Comparison of ENCODE assay signal across 25 mouse cellular contexts in genomic region chr8:78651670-78652069, GRCm38 (mm10).
DNase-seq lines count a peak whose midpoint lies in the region; ATAC-seq and TF ChIP-seq lines count a peak whose summit lies in the region.
"Had no signal": no experiment of that assay in that cellular context is flagged by ENCODE, and none has a peak within 500 bp of the region (broad histone marks: within the 10 kb centered on the region; RNA-seq: fewer than 3 reads in every experiment).

No protein-coding gene starts in this region.

- H3K36me3 ChIP-seq in hindbrain, postnatal 0 days (ENCODE audit: insufficient read depth, low read length) = no peaks in the 10 kb centered on the region
- no peaks in the 10 kb centered on the region for H3K36me3 ChIP-seq in hindbrain, embryonic 12.5 days
- H3K36me3 ChIP-seq in lung, embryonic 14.5 days (ENCODE audit: insufficient read depth) = no peaks in the 10 kb centered on the region
- H3K36me3 ChIP-seq: forebrain, embryonic 10.5 days; heart, embryonic 13.5 days; limb, embryonic 13.5 days; liver, embryonic 13.5 days; lung, embryonic 15.5 days; midbrain, embryonic 12.5 days; neural tube, embryonic 12.5 days had no signal

- H3K27ac ChIP-seq in hindbrain, postnatal 0 days = no peak overlapping the region
- H3K27ac ChIP-seq in hindbrain, embryonic 12.5 days = no peak overlapping the region
- no peak overlapping the region for H3K27ac ChIP-seq in lung, embryonic 14.5 days (ENCODE audit: low read depth)
- H3K27ac ChIP-seq: forebrain, embryonic 10.5 days; heart, embryonic 13.5 days; liver, embryonic 13.5 days; lung, embryonic 15.5 days; midbrain, embryonic 12.5 days; neural tube, embryonic 12.5 days had no signal

- no peaks in the 10 kb centered on the region for H3K4me1 ChIP-seq in hindbrain, postnatal 0 days (ENCODE audit: insufficient read depth, low read length)
- H3K4me1 ChIP-seq in hindbrain, embryonic 12.5 days = peaks cover 5% of the 10 kb centered on the region; the same call in 1 of the 2 replicates
- no peaks in the 10 kb centered on the region for H3K4me1 ChIP-seq in lung, embryonic 14.5 days (ENCODE audit: insufficient read depth)
- H3K4me1 ChIP-seq: liver, embryonic 13.5 days; midbrain, embryonic 12.5 days had no signal

- WGBS in hindbrain, postnatal 0 days = 74% methylated on average over 3 of the region's 3 CpGs
- WGBS in hindbrain, embryonic 12.5 days = 84% methylated on average over 3 of the region's 3 CpGs
- 84% methylated on average over 3 of the region's 3 CpGs for WGBS in lung, embryonic 14.5 days

- no peak overlapping the region for H3K9ac ChIP-seq in hindbrain, postnatal 0 days (replicated peaks; ENCODE audit: low read length)
- H3K9ac ChIP-seq in hindbrain, embryonic 12.5 days = no peak overlapping the region
- no peak overlapping the region for H3K9ac ChIP-seq in lung, embryonic 14.5 days
- H3K9ac ChIP-seq: heart, embryonic 13.5 days; limb, embryonic 13.5 days; liver, embryonic 13.5 days; lung, embryonic 15.5 days; midbrain, embryonic 12.5 days; neural tube, embryonic 12.5 days had no signal

- no peaks in the 10 kb centered on the region for H3K27me3 ChIP-seq in hindbrain, postnatal 0 days (ENCODE audit: insufficient read depth, low read length)
- no peaks in the 10 kb centered on the region for H3K27me3 ChIP-seq in hindbrain, embryonic 12.5 days
- no peaks in the 10 kb centered on the region for H3K27me3 ChIP-seq in lung, embryonic 14.5 days (ENCODE audit: insufficient read depth, low read length)
- no peaks in the 10 kb centered on the region for H3K27me3 ChIP-seq in Patski
- H3K27me3 ChIP-seq: heart, embryonic 13.5 days; limb, embryonic 13.5 days; liver, embryonic 13.5 days; lung, embryonic 15.5 days; midbrain, embryonic 12.5 days; neural tube, embryonic 12.5 days had no signal

- DNase-seq in hindbrain, postnatal 0 days (ENCODE audit: low spot score) = peak; percentile 41
- DNase-seq in lung, embryonic 14.5 days = peak; percentile 25
- no peak for DNase-seq in lung, postnatal 14 days
- DNase-seq in A20 (ENCODE audit: low read depth, low spot score) = peak; percentile 10
- DNase-seq in Patski (ENCODE audit: low read depth, low spot score) = no peak
- DNase-seq: adrenal gland, adult 2 months; cerebellum, adult 11 months; cerebellum, adult 9-11 months; heart, postnatal 14 days; kidney, adult 2 months; kidney, postnatal 14 days; layer of hippocampus, postnatal 36 days; liver, embryonic 13.5 days; retina, postnatal 1 day; right cerebral cortex, postnatal 25 days; spleen, adult 18-20 months; thymus, postnatal 25 days had no signal

- TF ChIP-seq CTCF in hindbrain, postnatal 0 days (IDR thresholded peaks at IDR 0.05; ENCODE audit: low read depth) = peak; percentile 59
- TF ChIP-seq CTCF in lung, embryonic 14.5 days (IDR thresholded peaks at IDR 0.05; ENCODE audit: low read depth) = peak; percentile 33; the same call in 1 of the 2 replicates
- TF ChIP-seq CTCF in Patski (IDR thresholded peaks at IDR 0.05) = peak; percentile 31

- CTCF ChIA-PET in Patski (lab: Charles Lee) = interaction anchor here (1.1 to 2.1 kb wide), 5 partner anchors 9 to 413 kb away, joined by 3 to 7 read pairs (median 4); no protein-coding TSS in a partner anchor

- H3K4me2 ChIP-seq in hindbrain, postnatal 0 days (ENCODE audit: low read depth, low read length) = no peak overlapping the region
- no peak overlapping the region for H3K4me2 ChIP-seq in hindbrain, embryonic 12.5 days (replicated peaks)
- H3K4me2 ChIP-seq in lung, embryonic 14.5 days = no peak overlapping the region
- H3K4me2 ChIP-seq: heart, embryonic 13.5 days; limb, embryonic 13.5 days; liver, embryonic 13.5 days; lung, embryonic 15.5 days; midbrain, embryonic 12.5 days; neural tube, embryonic 12.5 days had no signal

- POLR2A ChIA-PET in Patski (lab: Charles Lee) = no interaction called here

- H3K4me3 ChIP-seq in hindbrain, postnatal 0 days (ENCODE audit: low read length) = no peak overlapping the region
- H3K4me3 ChIP-seq in hindbrain, embryonic 12.5 days = no peak overlapping the region
- no peak overlapping the region for H3K4me3 ChIP-seq in lung, embryonic 14.5 days (ENCODE audit: low read depth, low read length)
- H3K4me3 ChIP-seq: forebrain, embryonic 10.5 days; heart, embryonic 13.5 days; limb, embryonic 13.5 days; liver, embryonic 13.5 days; lung, embryonic 15.5 days; midbrain, embryonic 12.5 days; neural tube, embryonic 12.5 days had no signal

- no peaks in the 10 kb centered on the region for H3K9me3 ChIP-seq in hindbrain, postnatal 0 days (ENCODE audit: low read length)
- H3K9me3 ChIP-seq in hindbrain, embryonic 12.5 days (replicated peaks) = no peaks in the 10 kb centered on the region
- H3K9me3 ChIP-seq in lung, embryonic 14.5 days (ENCODE audit: low read depth, low read length) = no peaks in the 10 kb centered on the region
- H3K9me3 ChIP-seq: forebrain, embryonic 10.5 days; heart, embryonic 13.5 days; limb, embryonic 13.5 days; liver, embryonic 13.5 days; lung, embryonic 15.5 days; midbrain, embryonic 12.5 days; neural tube, embryonic 12.5 days had no signal

- in situ Hi-C loops in Patski (cut with MboI; ENCODE audit: low pct_unique_long_range_greater_than_20kb) = loop anchor here (10.0 kb wide), 3 partner anchors 173 to 587 kb away; partner anchors contain the start of gene Lsm6

- ATAC-seq in hindbrain, postnatal 0 days = no peak
- ATAC-seq in hindbrain, embryonic 12.5 days (ENCODE audit: low FRiP score) = no peak
- ATAC-seq in lung, embryonic 14.5 days (ENCODE audit: insufficient read depth) = no peak
- ATAC-seq in Patski = no peak
- no peak for ATAC-seq in megakaryocyte-erythroid progenitor cell, adult 5-6 weeks (replicated peaks; ENCODE audit: low FRiP score, low TSS enrichment, poor library complexity, severe bottlenecking)

Comparison
In these comparisons a context has a peak if more than half of its experiments do, and no peak if none do; other contexts are left out.
1. DNase-seq: peak in hindbrain, postnatal 0 days (single experiment), lung, embryonic 14.5 days (single experiment) and A20 (single experiment); none in lung, postnatal 14 days (single experiment) and Patski (single experiment).
2. Peak in every context shown above with its lines, with median percentiles within 50 percentile points of each other: CTCF ChIP-seq.